Mouse (Mus musculus) layer of hippocampus, postnatal 10 days (tissue): ENCODE results near the gene Cd164. TPM values are rescaled to one million over a fixed set of nuclear protein-coding genes. Genes with fewer than 3 reads are reported as not detected.

Experiments used
- DNase-seq, 2 experiments: peaks; one replicate each; pipeline ENCODE4 v3.0.0; 2021; ENCODE audit warnings: low spot score in 2 of 2
- long read RNA-seq: library from polyadenylated mRNA; stranded (forward); transcript quantifications from one replicate; pipeline ENCODE4 v2.0.0, GENCODE M21; 2023
- total RNA-seq, 2 experiments: library from RNA; stranded (reverse); gene quantifications; 2 replicates each; pipeline ENCODE4 v1.2.3; 2021

Cd164 gene
- 10 to 100 TPM; 46.7 to 50.9 TPM for total RNA-seq
- long read RNA-seq, transcript Cd164-201 (6 exons, 2,922 nt) = major isoform, 12 of 15 reads
- long read RNA-seq, partial matches to known transcripts = 0 of 15 reads
- long read RNA-seq, other reads (novel, unspliced or antisense) = 3 of 15 reads

GRCm38 (mm10) chr10:41518981-41519618 is at the start of gene Cd164:
Cd164 (plus strand) TSS chr10:41519414.
- peak; percentile 91 to 93 for DNase-seq

GRCm38 (mm10) chr10:41470693-41471092 is 48.5 kb upstream of the Cd164 start:
- DNase-seq = no peak

- no peak for DNase-seq
Observed at GRCm38 (mm10) chr10:41472534-41472933, 46.7 kb upstream of the Cd164 start.

GRCm38 (mm10) chr10:41472962-41473481 is 46.2 kb upstream of the Cd164 start:
- DNase-seq = no peak

GRCm38 (mm10) chr10:41473782-41474468 is 45.3 kb upstream of the Cd164 start:
- DNase-seq = no peak

GRCm38 (mm10) chr10:41474981-41475391 is 44.2 kb upstream of the Cd164 start:
- DNase-seq = no peak

- peak; percentile 63 to 72 for DNase-seq
Observed at GRCm38 (mm10) chr10:41476171-41477017, 42.8 kb upstream of the Cd164 start, which contains the start of gene Mical1. Mical1 (plus strand) TSS chr10:41476314.

- DNase-seq = peak in 1 of 2 experiments; percentile 36
Observed at GRCm38 (mm10) chr10:41477018-41477277, 42.3 kb upstream of the Cd164 start.

GRCm38 (mm10) chr10:41477278-41478181 is 41.7 kb upstream of the Cd164 start:
- peak; percentile 51 to 60 for DNase-seq

GRCm38 (mm10) chr10:41479961-41480360 is 39.3 kb upstream of the Cd164 start:
- DNase-seq = no peak

- peak in 1 of 2 experiments; percentile 13 for DNase-seq
Observed at GRCm38 (mm10) chr10:41480938-41481880, 38.0 kb upstream of the Cd164 start.

GRCm38 (mm10) chr10:41482446-41482845 is 36.8 kb upstream of the Cd164 start:
- no peak for DNase-seq

GRCm38 (mm10) chr10:41485778-41486177 is 33.4 kb upstream of the Cd164 start:
- no peak for DNase-seq

GRCm38 (mm10) chr10:41486506-41487170 is 32.6 kb upstream of the Cd164 start:
- no peak for DNase-seq

- DNase-seq = no peak
Observed at GRCm38 (mm10) chr10:41488877-41489276, 30.3 kb upstream of the Cd164 start.

- no peak for DNase-seq
Observed at GRCm38 (mm10) chr10:41489294-41489693, 29.9 kb upstream of the Cd164 start.

- peak; percentile 94 to 96 for DNase-seq
Observed at GRCm38 (mm10) chr10:41489708-41490517, 29.3 kb upstream of the Cd164 start, which contains the start of the genes Smpd2 and Ppil6. Smpd2 (minus strand) TSS chr10:41490369. Ppil6 (plus strand) TSS chr10:41490439.

GRCm38 (mm10) chr10:41490518-41490873 is 28.7 kb upstream of the Cd164 start:
- DNase-seq = no peak
